Mouse (Mus musculus) heart, adult 9 months (tissue): ENCODE results near the gene Cypt4.
"Not testable (repeated sequence)": the region's sequence is repeated elsewhere in the genome, so short reads cannot be mapped to it uniquely, and the experiment has no call there.

Source experiments
- DNase-seq, 2 experiments: peaks; one replicate each; pipeline ENCODE4 v3.0.0; 2022; ENCODE audit warnings: low spot score in 2 of 2

The Cypt4 gene

DNA sequence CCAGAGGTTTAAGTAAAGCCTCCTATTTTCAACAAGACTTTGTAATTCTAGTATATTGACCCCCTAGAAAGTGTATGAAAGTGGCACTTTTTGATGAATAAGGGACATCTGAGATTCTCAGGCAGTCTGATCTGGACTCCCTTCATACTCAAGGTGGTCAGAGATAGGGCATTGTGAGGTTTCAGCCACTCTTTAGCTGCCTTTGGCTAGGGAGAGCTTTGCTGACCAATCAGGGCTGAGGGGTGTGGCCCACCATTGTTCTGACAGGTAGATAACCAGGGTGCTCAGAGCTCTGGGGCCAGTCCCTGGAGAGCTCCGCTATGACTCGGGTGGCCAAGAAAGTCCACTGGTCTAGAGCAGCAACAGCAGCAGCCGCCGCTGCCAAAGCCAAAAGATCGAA lies at the start of gene Cypt4:
Gene Cypt4 (plus strand): TSS at position 301 of the 400 bp plus-strand sequence.
- no peak for DNase-seq

DNA sequence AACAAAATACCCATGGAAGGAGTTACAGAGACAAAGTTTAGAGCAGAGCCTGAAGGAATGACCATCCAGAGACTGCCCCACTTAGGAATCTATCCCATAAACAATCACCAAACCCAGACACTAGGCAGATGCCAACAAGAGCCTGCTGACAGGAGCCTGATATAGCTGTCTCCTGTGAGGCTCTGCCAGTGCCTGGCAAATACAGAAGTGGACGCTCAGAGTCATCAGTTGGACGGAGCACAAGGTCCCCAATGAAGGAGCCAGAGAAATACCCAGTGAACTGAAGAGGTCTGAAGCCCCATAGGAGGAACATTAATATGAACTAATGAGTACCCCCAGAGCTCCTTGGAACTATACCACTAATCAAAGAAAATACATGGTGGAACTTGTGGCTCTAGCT lies 12.3 kb downstream of the Cypt4 start:
- not testable (repeated sequence) for DNase-seq
